Comparison of ENCODE assay signal across 8 mouse cellular contexts in genomic region chr1:43446089-43446533, GRCm38 (mm10). TPM values are rescaled to one million over a fixed set of nuclear protein-coding genes. Genes with fewer than 3 reads are reported as not detected.
A peak's percentile ranks its signal among the peaks of the same experiment; 100 is the strongest.
DNase-seq lines count a peak whose midpoint lies in the region; ATAC-seq lines count a peak whose summit lies in the region.

No protein-coding gene starts in this region.

- H3K9me3 ChIP-seq in midbrain, embryonic 15.5 days: no peaks in the 10 kb centered on the region

- peak overlapping the region; percentile 83 for H3K4me3 ChIP-seq in midbrain, embryonic 15.5 days

- H3K9ac ChIP-seq in midbrain, embryonic 15.5 days: peak overlapping the region; percentile 83

- peak; percentile 79; the same call in 1 of the 2 replicates for ATAC-seq in midbrain, embryonic 15.5 days (replicated peaks)

- intact Hi-C loops in gastrocnemius, postnatal 14 days (cut with DNase I; ENCODE audit: low total_unique reads): loop anchor here (10.0 kb wide), 2 partner anchors 81 to 189 kb away; no protein-coding TSS in a partner anchor

- peak; percentile 28 for DNase-seq in layer of hippocampus, adult 11-12 months (ENCODE audit: low spot score)
- no peak for DNase-seq in layer of hippocampus, adult 8-10 months (ENCODE audit: low spot score in 2 of 2)
- DNase-seq in cerebellum, postnatal 10 days: peak; percentile 75 to 77
- peak; percentile 74 for DNase-seq in gastrocnemius, postnatal 14 days
- DNase-seq in induced T-regulatory cell, adult 2 months (ENCODE audit: low read depth): peak; percentile 68
- peak; percentile 83 for DNase-seq in liver
- peak; percentile 54 to 82 for DNase-seq in spleen, postnatal 4 days (ENCODE audit: low spot score in 2 of 2)

- peak overlapping the region; percentile 89 for H3K4me2 ChIP-seq in midbrain, embryonic 15.5 days

- peak overlapping the region; percentile 89 for H3K27ac ChIP-seq in midbrain, embryonic 15.5 days

- peaks cover 28% of the 10 kb centered on the region for H3K4me1 ChIP-seq in midbrain, embryonic 15.5 days

- H3K36me3 ChIP-seq in midbrain, embryonic 15.5 days (replicated peaks): no peaks in the 10 kb centered on the region

- H3K27me3 ChIP-seq in midbrain, embryonic 15.5 days (replicated peaks): 0 out of 2 replicates have a peak, but pooled peaks cover 2% of the 10 kb centered on the region

- 0% methylated on average over 44 of the region's 44 CpGs for WGBS in midbrain, embryonic 15.5 days

RNA-seq across cellular contexts. Expression of gene Nck2, which starts 1.7 kb away (rescaled TPM):
- total RNA-seq in layer of hippocampus, adult 8-10 months (2022): 10 to 100 TPM; 40.5 to 50.5 (median 48.8) TPM
- 10 to 100 TPM; 18.6 to 24.1 TPM for total RNA-seq in gastrocnemius, postnatal 14 days (2021)
- 35.5 and 37.6 TPM in 2 replicates for polyA plus RNA-seq in midbrain, embryonic 15.5 days (2015; fragmentation: Nextera tagmentation; extraction: Ambion mirVana)

Comparison
In these comparisons a context has a peak if more than half of its experiments do, and no peak if none do; other contexts are left out.
1. DNase-seq: peak in layer of hippocampus, adult 11-12 months (single experiment), cerebellum, postnatal 10 days (2 of 2), gastrocnemius, postnatal 14 days (single experiment), induced T-regulatory cell, adult 2 months (single experiment), liver (single experiment) and spleen, postnatal 4 days (2 of 2); none in layer of hippocampus, adult 8-10 months (0 of 2).